Mouse (Mus musculus) CH12.LX (cell line): ENCODE measurements at regions not wholly inside any gene's neighbourhood (a gene's known extent, or its start where the extent isn't known, plus 50 kb on each side); places are given as distances from the start of the nearest gene placed in this dataset.

Source experiments
- BHLHE40 ChIP-seq: IDR thresholded peaks from 2 replicates; pipeline ENCODE4 v1.6.1; 2011; ENCODE audit warnings: mild to moderate bottlenecking, low read depth, low read length, improper control_type of control experiment
- CHD2 ChIP-seq: IDR thresholded peaks from 2 replicates; pipeline ENCODE4 v1.6.1; 2011; ENCODE audit warnings: low read length, improper control_type of control experiment
- ELF1 ChIP-seq: IDR thresholded peaks from 2 replicates; pipeline ENCODE4 v1.6.1; 2014; ENCODE audit warnings: low read depth, mild to moderate bottlenecking, inconsistent platforms, low read length, improper control_type of control experiment
- EP300 ChIP-seq: IDR thresholded peaks from 2 replicates; pipeline ENCODE4 v1.6.1; 2011; ENCODE audit warnings: low read length, improper control_type of control experiment
- HCFC1 ChIP-seq: IDR thresholded peaks from 2 replicates; pipeline ENCODE4 v1.6.1; 2012; ENCODE audit warnings: low read depth, mild to moderate bottlenecking, inconsistent platforms, low read length, improper control_type of control experiment
- POLR2A ChIP-seq: IDR thresholded peaks from 2 replicates; pipeline ENCODE4 v1.6.1; 2011; ENCODE audit warnings: low read depth, mild to moderate bottlenecking, improper control_type of control experiment, low read length
- TBP ChIP-seq: conservative IDR thresholded peaks from 2 replicates; pipeline ENCODE4 v1.6.1; 2011; ENCODE audit warnings: low read depth, low read length, improper control_type of control experiment
- USF1 ChIP-seq: IDR thresholded peaks from 2 replicates; pipeline ENCODE4 v1.6.1; 2014; ENCODE audit warnings: low read depth, mild to moderate bottlenecking, inconsistent platforms, low read length, improper control_type of control experiment
- USF2 ChIP-seq: conservative IDR thresholded peaks from 2 replicates; pipeline ENCODE4 v1.6.1; 2011; ENCODE audit warnings: low read depth, low read length, improper control_type of control experiment
- ZC3H11A ChIP-seq: IDR thresholded peaks from 2 replicates; pipeline ENCODE4 v1.6.1; 2012; ENCODE audit warnings: low read depth, mild to moderate bottlenecking, inconsistent platforms, low read length, improper control_type of control experiment
- ZNF384 ChIP-seq: IDR thresholded peaks from 2 replicates; pipeline ENCODE4 v1.6.1; 2012; ENCODE audit warnings: low read depth, low read length, improper control_type of control experiment, inconsistent platforms

- no peak for TF ChIP-seq CHD2
- TF ChIP-seq USF1 = no peak
- TF ChIP-seq ZNF384 = no peak
- TF ChIP-seq TBP = no peak
- no peak for TF ChIP-seq POLR2A
- no peak for TF ChIP-seq USF2
- TF ChIP-seq EP300 = no peak
- no peak for TF ChIP-seq HCFC1
- TF ChIP-seq ZC3H11A = no peak
- no peak for TF ChIP-seq ELF1
- TF ChIP-seq BHLHE40 = no peak
These were observed 263.5 kb upstream of the Cxxc4 start for GRCm38 (mm10) chr3:133972774-133973173.
